Mouse (Mus musculus) small intestine, adult 2 months (tissue): Measurements from ENCODE around the gene Trap1a.

ENCODE experiments used
- CTCF ChIP-seq: fragments of 200-500 bp; IDR thresholded peaks from 2 replicates; pipeline ENCODE4 v1.5.1; 2012; ENCODE audit warnings: low read depth, mild to moderate bottlenecking, control low read depth, inconsistent platforms, low read length, moderate library complexity, mixed read lengths; ENCODE audit not compliant: insufficient replicate concordance, insufficient read length; ENCODE audit errors: extremely low read depth
- POLR2A ChIP-seq: fragments of 200-500 bp; IDR thresholded peaks from 2 replicates; pipeline ENCODE4 v1.6.1; 2012; ENCODE audit warnings: low read depth, mild to moderate bottlenecking, control low read depth, inconsistent platforms, low read length, moderate library complexity

DNA sequence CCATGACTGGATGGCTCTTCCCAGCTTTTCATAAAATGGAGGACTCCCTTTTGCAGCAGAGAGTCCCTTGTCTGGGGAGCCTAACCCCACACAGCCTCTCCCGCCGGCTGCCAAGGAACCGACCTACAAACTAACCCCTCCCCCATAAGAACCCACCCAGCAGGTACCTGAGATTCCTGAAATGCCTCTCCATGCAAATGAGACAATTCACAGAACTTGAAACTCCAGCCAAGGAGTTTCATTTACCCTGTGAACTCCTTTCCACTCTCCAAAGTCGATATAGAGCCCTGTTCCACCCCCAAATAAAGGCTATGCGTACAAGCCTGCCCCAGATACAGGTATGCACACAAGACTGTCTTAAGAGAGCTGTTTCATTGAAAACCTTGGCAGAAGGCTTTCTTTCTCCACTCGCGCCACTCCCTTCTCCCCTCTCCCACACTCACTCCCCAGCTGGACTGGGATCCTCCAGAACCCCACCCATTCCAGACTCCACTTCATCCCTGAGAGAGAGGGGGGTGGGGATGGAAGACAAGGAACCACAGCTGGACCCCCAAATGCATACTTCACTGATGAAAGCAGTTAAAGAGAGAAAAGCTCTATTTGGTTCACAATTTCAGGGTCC is 24.3 kb downstream of the Trap1a start:
- TF ChIP-seq POLR2A: no peak
- no peak for TF ChIP-seq CTCF
